Mouse (Mus musculus) B cell, adult 2 months (primary cell): ENCODE results near the gene Apol11a.
"Not testable (repeated sequence)": the region's sequence is repeated elsewhere in the genome, so short reads cannot be mapped to it uniquely, and the experiment has no call there.

Experiments
- DNase-seq, 2 experiments: peaks; one replicate each; pipeline ENCODE4 v3.0.0; 2022

Apol11a gene

DNA sequence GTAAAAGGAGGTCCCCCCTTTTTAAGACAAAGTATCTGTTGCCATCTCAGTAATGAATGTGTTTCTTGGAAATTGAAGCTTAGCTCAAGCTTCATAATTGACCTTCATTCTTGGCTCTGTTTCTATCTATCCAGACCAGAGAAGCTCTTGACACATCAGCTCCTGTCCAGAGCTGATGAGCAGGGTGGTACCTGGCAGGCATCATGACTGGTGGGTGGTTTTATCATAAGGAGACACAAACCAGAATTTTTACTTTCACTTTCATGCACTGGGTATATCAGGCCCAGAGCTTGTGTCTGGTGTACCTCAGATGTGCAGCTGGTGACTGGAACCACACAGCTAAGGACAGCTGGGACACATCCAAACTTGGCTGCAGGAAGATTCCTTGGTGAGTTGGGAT is at the start of gene Apol11a:
Gene Apol11a, plus strand, starts transcription at position 306 of the 400 bp plus-strand sequence.
- DNase-seq, result not testable (repeated sequence)

DNA sequence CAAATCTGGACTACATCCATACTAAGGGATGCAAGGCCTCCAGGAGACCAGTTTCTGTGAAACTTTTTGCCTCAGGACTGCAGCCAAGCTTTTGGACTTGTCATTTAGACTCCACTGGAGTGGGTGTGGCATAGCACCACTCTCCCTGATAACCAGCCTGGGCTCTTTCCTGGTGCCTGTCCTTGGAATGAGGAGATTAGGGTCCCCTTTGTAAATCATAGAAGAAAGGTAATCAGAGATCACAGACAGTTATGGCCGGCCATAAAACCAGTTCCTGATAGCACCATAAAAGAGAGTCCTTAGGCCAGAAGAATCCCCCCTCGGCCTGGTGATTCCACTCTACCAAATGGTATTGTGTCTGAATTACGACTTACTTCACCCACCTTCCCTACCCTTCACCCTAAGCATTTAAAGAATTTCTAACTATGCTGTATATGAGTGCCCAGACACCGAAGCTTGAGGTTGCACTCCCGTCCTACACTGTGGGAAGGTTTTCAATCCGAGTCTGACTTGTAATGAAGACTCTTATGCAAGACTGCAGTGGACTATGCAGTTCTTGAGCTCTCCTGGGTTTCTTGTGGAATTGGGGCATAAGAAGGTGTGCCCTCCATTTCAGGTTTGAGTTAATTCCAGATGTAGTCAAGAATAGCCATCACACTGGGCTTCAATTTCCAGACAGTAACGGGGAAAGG is 33.2 kb upstream of the Apol11a start:
- not testable (repeated sequence) for DNase-seq

DNA sequence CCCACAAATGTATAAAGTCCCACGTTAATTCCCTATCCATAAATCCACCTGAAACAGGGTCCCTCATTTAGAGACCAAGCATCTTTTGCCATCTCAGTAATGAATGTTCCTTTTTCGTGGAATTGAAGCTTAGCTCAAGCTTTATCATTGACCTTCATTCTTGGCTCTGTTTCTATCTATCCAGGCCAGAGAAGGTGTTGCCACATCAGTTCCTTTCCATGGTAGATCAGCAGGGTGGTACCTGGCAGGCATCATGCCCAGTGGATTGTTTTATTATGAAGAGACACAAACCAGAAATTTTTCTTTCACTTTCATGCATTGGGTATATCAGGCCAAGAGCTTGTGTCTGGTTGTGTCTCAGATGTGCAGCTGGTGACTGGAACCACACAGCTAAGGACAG is 31.4 kb upstream of the Apol11a start, which contains the start of gene Apol10a:
Gene Apol10a, plus strand, starts transcription at position 355 of the 400 bp plus-strand sequence.
- not testable (repeated sequence) for DNase-seq

DNA sequence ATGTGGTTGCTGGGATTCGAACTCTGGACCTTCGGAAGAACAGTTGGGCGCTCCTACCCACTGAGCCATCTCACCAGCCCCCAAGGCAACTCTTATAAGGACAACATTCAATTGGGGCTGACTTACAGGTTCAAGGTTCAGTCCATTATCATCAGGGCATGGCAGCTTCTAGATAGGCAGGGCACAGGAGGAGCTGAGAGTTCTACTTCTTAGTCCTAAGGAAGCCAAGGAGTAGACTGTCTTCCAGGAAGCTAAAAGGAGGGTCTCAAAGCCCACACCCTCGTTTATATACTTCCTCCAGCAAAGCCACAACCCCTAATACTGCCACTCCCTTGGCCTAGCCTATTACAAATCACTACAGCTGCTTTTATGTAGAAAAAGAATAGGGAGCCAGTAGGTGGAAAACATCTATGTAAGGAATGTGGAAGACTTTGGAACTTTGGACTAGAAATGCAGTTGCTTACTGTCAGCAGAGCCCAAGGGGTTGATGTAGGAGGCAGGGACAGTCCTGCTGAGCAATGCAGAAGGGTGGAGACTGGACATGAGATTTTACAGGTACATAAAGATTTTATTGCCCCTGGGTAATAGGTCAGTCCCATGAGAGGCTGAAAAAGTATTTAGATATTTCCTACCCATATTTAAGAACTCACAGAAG is 25.8 kb upstream of the Apol11a start:
- DNase-seq, result no peak

DNA sequence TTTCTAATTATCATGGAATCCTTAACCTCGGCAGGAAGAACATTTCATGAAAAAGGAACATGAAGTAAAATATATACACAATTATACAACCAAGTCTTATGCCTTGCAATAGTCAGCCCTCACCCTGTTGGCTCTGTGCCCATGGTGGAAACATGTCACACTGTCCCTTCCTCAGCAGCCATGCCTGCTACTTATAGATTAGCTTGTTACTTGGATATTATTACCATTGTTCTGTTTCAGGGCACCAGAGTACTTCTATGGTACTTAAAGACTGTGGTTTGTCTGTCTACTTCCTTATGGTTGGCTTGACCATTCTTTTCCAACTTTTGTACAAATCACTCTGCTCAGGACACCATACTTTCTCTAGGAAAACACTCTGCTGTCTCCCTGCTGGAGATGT is 14.9 kb upstream of the Apol11a start:
- DNase-seq, result not testable (repeated sequence)

DNA sequence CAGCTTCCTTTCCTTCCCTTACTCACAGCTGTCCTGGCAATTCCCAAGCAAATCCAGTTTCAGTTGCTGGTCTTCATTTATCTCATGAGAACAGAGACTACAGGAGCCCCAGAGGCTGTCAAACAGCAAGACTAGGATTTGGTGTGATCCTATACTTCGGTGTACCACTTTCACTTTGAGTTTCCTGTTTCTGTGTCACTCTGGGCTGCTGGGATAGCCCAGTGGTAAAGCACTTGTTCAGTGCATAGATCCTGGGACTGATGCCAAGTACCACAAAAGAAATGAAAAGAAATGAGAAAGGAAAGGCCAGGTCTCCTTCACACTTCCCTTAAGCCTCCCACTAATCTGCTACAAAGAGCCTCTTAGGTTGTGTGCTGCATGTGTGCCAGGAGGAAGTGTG is 13.4 kb upstream of the Apol11a start:
- not testable (repeated sequence) for DNase-seq

DNA sequence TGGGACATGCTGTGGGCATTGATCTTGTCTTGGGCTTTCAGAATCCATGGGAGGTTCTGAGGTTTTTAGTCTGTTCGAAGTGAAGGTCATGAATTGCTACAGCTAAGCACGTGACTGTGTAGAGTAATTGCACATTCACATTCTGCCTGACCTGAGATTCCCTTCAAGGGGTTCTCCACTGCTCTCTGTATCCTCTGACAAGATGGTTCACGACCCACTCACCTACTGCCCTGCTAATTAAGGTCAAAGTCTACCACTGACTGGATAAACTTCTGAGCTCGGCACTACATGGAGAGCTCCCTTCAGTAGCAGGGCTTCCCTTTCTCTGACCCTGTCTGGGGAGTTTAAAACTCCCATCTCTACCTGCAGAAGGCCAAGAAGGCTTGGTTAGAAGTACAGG is 12.5 kb downstream of the Apol11a start:
- DNase-seq, result not testable (repeated sequence)

DNA sequence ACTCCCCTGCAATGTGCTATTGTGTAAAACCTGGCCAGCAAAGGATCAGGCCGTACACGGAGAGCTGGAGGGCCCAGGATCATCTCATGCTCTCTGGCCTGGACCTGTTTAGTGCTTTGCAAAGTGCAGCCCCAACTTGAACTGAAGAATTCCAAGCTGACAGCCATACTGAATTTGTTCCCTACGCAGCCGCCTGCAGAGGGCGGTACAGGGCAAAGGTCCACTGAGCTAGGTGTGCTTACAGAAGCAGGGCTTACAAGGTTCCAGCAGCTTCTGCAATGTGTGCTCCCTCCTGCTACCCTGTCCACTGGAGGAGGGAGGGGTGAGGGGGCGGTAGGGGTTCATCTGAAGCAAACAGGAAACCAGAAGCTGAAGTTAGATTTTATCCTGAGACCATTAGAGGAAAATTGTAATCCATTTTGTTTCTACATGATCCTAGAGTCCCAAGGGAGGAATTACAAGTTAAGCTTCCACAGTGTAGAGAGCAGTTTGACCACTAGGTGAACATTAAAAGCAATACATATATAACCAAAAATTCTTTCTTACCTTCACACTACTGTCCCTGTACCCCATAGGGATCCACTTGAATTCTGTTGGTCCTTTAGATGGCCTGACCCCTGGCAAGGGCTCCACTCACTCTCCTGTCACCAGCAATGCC is 15.2 kb downstream of the Apol11a start:
- DNase-seq, result peak; percentile 13 to 15

DNA sequence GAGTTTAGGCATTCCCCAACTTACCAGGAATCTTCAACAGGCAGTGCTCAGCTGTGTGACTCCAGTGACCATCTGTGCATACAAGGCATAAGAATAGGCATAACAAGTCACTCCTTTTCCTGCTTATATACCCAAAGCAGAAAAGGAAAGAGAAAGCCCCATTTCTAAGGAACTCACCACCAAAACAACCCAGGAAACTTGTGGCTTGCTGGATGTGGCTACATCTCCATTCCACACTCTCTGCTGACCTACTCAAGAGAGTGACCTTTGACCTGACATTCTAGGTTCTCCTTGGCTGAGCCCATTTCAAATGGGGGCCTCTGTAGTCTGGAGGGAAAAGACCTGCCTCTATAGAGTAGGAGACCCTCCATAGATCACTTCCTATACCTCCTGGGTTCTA is 25.1 kb downstream of the Apol11a start, which contains the start of gene Apol7c:
Gene Apol7c, minus strand, starts transcription at position 101 of the 400 bp plus-strand sequence.
- DNase-seq, result no peak

DNA sequence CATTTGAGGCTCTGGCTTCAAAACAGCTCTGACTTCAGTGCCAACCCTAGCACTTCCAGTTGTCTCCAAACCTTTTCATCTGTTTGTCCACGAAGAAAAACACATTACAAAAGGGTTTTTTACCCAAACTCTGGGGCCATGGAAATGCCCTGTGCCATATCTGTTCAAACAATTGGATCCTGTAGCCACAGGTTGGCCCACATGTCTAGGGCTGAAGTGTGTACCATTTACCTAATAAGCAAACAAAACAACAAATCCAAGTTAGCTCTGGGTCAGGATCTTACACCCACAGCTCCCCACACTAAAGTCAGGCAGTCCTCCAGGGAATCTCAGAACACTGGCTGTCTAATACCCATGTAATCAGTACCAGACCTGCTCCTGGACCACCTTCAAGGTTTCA is 31.1 kb downstream of the Apol11a start:
- DNase-seq, result not testable (repeated sequence)

DNA sequence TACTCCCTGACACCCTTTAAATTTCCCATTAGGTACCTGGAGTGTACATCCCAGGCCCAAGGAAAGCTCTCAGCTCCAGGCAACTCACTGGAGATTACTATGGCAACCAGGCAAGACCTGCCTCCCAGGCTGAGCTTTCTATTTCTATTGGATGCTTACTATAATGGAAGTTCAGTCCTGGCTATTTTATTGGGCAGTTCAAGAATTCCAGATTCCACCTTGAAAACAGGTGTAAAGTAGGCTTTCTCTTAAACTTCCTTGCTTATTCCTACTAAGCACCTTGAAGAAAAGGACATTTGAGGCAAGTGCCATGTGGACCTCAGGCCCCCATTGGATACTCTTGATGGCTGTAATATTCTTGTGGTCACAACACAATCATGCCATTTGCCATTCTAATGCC is 53.7 kb downstream of the Apol11a start, which contains the start of gene 1700025B11Rik:
Gene 1700025B11Rik, minus strand, starts transcription at position 101 of the 400 bp plus-strand sequence.
- DNase-seq, result no peak

DNA sequence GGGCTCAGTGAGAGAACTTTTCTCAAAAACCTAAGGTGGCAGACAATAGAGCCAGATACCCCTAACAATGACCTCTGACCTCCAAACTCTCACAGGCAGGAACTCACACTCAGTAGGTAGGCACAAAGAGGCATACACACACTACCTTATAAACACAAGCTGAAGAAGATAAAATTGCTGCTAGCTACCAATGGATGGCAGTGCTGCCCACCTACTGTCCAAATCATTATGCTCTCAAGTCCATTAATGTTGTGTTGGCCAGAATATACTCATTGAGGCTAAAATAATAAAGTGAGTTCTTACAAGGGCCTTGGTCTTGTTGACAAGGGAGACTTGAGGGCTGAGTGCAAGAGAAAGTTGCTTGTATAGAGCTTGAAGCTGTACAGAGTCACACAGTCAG is 55.1 kb downstream of the Apol11a start:
- DNase-seq, result no peak
